Mouse (Mus musculus) mature B cell (primary cell): ENCODE data around the gene Zfp605.
"Not testable (repeated sequence)": the region's sequence is repeated elsewhere in the genome, so short reads cannot be mapped to it uniquely, and the experiment has no call there.

Source experiments
- in situ Hi-C: fragments of 300-500 bp; cut with MboI; formaldehyde crosslinking; loops from 2 replicates; pipeline ENCODE4 v1.14.3; 2019

Zfp605 gene

GRCm38 (mm10) chr5:110106901-110107564 is 2.9 kb upstream of the Zfp605 start:
- in situ Hi-C loops: loop anchor here (10.0 kb wide), 1 partner anchor 552 kb away; the partner anchor contains the start of gene Crlf2

DNA sequence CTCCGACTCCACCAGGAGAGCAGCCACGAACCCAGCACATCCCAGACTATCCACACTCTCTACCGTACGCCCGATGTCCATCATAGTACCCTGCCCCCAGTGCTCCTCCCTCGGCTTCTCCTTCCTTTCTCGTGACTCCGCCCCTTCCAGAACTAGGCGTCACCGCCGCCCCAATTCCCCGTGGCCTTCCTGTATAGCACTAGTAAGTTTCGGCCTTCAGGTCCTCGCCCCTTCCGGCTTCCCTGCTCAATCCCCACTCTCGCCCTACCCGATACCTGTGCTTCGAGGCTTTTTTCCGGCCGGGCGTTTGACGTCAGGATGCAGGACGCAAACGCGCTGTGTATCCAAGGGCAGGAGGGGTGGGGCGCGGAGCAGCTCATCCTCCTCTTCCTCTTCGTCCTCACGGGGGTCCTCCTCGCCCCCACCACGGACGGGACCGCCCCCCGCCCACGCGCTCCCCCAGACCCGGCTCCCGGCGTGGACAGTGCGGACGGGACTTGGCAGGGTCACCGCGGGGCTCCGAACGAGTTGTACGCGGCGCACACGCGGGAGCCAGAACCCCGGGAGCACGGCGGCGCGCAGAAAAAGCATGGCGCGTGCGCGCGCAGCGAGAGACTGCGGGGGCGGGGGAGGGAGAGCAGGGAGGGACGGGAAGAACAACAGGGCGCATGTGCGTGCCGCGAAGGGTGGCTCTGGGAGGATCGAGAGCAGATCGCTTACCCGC is 2.1 kb upstream of the Zfp605 start, which contains the start of gene Gtpbp6:
Gtpbp6 (minus strand) TSS at position 617 of the 724 bp plus-strand sequence.
- in situ Hi-C loops: loop anchor here (10.0 kb wide), 1 partner anchor 553 kb away; the partner anchor contains the start of gene Crlf2

GRCm38 (mm10) chr5:110108305-110108628 is 1.6 kb upstream of the Zfp605 start:
- in situ Hi-C loops: loop anchor here (10.0 kb wide), 1 partner anchor 553 kb away; the partner anchor contains the start of gene Crlf2

DNA sequence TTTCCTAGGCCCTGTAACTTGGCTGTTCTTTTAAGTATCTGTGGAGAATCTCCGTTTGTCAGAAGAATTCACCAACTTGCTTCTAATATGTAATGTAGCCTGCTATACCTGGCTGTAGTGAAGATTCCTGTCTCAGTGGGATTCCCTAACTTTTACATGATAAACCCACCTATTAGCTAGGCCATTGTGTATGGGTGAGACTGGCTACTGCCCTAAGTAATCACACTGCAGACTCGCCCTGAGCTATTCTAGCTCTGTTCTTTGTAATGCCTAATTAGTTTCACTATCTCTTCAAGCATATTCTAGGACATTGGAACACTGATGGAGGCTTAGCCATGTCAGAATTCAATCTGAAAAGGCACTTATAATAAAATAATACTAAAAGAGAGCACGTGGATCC is 12.5 kb downstream of the Zfp605 start:
- in situ Hi-C loops: not testable (repeated sequence)

GRCm38 (mm10) chr5:110135293-110136086 is 25.6 kb downstream of the Zfp605 start, which contains the start of gene Chfr:
TSS of gene Chfr (plus strand) at chr5:110135842.
- in situ Hi-C loops: no loop called here

- in situ Hi-C loops: no loop called here
Observed at GRCm38 (mm10) chr5:110136087-110136464, 26.2 kb downstream of the Zfp605 start.

- in situ Hi-C loops: no loop called here
Observed at GRCm38 (mm10) chr5:110137816-110138215, 27.9 kb downstream of the Zfp605 start.

DNA sequence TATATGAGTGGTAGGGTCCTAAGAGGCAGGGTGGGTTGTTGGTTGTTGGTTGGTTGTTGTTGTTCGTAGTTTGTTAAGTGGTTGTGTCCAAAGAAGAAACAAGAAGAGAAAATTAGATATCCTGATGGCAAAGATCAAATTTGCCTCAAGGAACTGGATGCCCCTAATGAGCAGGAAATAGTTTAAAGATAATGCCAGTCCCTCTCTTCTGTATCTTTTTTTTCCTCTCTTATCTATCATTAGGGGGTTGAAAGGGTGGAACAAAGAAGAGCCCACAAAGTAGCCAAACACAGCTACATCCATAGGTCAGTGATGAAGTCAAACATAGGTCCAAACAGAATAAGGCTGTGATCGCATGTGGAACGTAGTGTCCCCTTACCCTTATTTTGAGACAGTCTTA is 29.4 kb downstream of the Zfp605 start:
- in situ Hi-C loops: no loop called here

GRCm38 (mm10) chr5:110140424-110140823 is 30.5 kb downstream of the Zfp605 start:
- in situ Hi-C loops: no loop called here

DNA sequence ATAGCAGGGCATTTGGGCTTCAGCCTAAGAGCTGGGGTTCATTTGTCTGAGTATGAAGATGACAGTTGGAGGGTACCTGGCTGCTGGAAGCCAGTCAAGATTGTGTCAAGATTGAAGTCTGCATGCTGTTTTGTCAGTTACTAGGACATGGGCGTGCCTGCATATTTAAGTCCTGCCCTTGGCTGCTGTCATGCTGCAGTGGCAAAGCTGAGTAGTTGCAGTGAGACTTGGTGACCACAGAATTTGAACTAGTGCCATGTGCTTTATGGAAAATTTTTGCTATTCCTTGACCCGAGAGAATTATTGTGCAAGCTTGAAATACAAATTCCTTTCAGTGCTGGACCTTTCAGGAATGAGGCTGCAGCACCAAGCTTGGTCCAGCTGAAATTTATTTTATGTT is 32.4 kb downstream of the Zfp605 start:
- in situ Hi-C loops: no loop called here

GRCm38 (mm10) chr5:110143007-110143406 is 33.1 kb downstream of the Zfp605 start:
- in situ Hi-C loops: no loop called here

GRCm38 (mm10) chr5:110169374-110169773 is 59.5 kb downstream of the Zfp605 start:
- in situ Hi-C loops: no loop called here

GRCm38 (mm10) chr5:110176362-110177020 is 66.6 kb downstream of the Zfp605 start, which contains the start of gene Golga3:
TSS of gene Golga3 (plus strand) at chr5:110176701.
- in situ Hi-C loops: no loop called here

- in situ Hi-C loops: no loop called here
Observed at GRCm38 (mm10) chr5:110177021-110177420, 67.1 kb downstream of the Zfp605 start.

DNA sequence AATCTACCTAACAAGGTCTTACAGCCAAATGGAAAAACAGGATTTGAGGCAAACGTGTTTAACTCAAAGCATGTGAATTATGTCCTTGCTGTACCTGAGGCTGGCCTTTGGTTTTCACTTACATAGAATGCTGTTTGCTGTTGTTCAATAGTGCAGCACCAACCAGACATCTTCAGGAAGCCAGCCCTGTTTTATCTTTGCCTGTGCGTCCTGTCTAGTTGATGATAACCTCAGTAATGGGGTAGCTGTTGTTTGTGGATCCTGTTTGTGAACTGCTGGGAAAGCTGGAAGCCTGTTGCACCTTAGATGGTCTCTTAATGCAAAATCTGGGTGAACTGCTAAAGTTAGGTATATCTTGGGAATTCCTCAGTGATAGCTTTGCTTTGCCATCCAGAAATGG is 68.7 kb downstream of the Zfp605 start:
- in situ Hi-C loops: no loop called here
